Comparison of ENCODE assay signal across 1 mouse cellular context in the genomic region with DNA sequence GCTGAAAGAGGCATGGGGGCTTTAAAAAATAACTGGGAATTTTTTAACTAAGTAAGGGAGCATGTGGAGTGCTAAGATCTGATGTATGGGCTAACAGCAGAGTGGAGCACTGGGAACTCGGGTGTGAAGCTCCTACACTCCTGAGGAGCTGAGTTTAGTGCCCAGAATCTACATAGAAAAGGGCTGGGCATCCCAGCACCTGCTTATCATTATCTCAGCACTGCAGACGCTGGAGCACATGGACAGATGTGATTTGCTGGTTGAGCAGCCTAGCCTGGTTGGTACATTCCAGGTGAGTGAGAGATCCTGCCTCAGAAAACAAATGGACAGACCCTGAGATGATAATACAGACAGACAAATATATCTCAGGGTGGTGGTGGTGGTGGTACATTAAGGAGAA.
TF ChIP-seq lines count a peak whose summit lies in the region.

No protein-coding gene starts in this region.

TF ChIP-seq in MEL, 35 proteins besides CTCF, POLR2A, EP300 and RAD21:
- TF ChIP-seq E2F4 (IDR thresholded peaks at IDR 0.05; ENCODE audit: borderline replicate concordance, low read depth, low read length) (no peak), MXI1 (IDR thresholded peaks at IDR 0.05; ENCODE audit: low read depth, low read length) (no peak), KAT2A (conservative IDR thresholded peaks at IDR 0.05; ENCODE audit: low read depth, low read length) (no peak), ZKSCAN1 (IDR thresholded peaks at IDR 0.05; ENCODE audit: low read depth, low read length) (no peak), TCF12 (IDR thresholded peaks at IDR 0.05; ENCODE audit: low read depth, low read length) (no peak), ELF1 (IDR thresholded peaks at IDR 0.05; ENCODE audit: low read depth, low read length) (no peak), MAX (IDR thresholded peaks at IDR 0.05; ENCODE audit: low read length) (peak; percentile 59), NELFE (IDR thresholded peaks at IDR 0.05; ENCODE audit: low read depth, low read length) (no peak), GABPA (IDR thresholded peaks at IDR 0.05; ENCODE audit: low read depth, low read length) (no peak), GATA1 (IDR thresholded peaks at IDR 0.05; ENCODE audit: low read depth, low read length) (0 out of 2 replicates have a peak, but pooled peaks have one; percentile 28), SIN3A (IDR thresholded peaks at IDR 0.05; ENCODE audit: low read length) (no peak), USF1 (IDR thresholded peaks at IDR 0.05; ENCODE audit: low read depth, low read length) (no peak), CHD2 (IDR thresholded peaks at IDR 0.05; ENCODE audit: low read length) (no peak), TAL1 (IDR thresholded peaks at IDR 0.05; ENCODE audit: low read length) (peak; percentile 47), ZMIZ1 (IDR thresholded peaks at IDR 0.05; ENCODE audit: low read depth, low read length) (no peak), JUND (IDR thresholded peaks at IDR 0.05; ENCODE audit: low read depth, low read length) (no peak), POLR2AphosphoS2 (IDR thresholded peaks at IDR 0.05; ENCODE audit: low read length) (no peak), POLR2AphosphoS5 (IDR thresholded peaks at IDR 0.05; ENCODE audit: borderline replicate concordance, low read depth, low read length) (no peak), ETS1 (IDR thresholded peaks at IDR 0.05; ENCODE audit: low read depth, low read length) (no peak), MYB (IDR thresholded peaks at IDR 0.05; ENCODE audit: low read depth, low read length) (no peak), HCFC1 (IDR thresholded peaks at IDR 0.05; ENCODE audit: low read depth, low read length) (no peak), SMC3 (IDR thresholded peaks at IDR 0.05; ENCODE audit: low read depth, low read length) (no peak), CHD1 (IDR thresholded peaks at IDR 0.05; ENCODE audit: low read depth, low read length) (no peak), BHLHE40 (IDR thresholded peaks at IDR 0.05; ENCODE audit: borderline replicate concordance, low read depth, low read length) (peak; percentile 87), USF2 (IDR thresholded peaks at IDR 0.05; ENCODE audit: borderline replicate concordance in 1 of 2, insufficient read depth in 1 of 2, low read depth in 1 of 2, low read length in 2 of 2) (no peak)
TF ChIP-seq in MEL: peak in this region for 4.
